Mouse (Mus musculus): Measurements from ENCODE around the gene Lrrc10b. TPM values are rescaled to one million over a fixed set of nuclear protein-coding genes. Genes with fewer than 3 reads are reported as not detected.

Gene Lrrc10b
- 2.6 and 3.9 TPM in 2 replicates for polyA plus RNA-seq (2015; fragmentation: Nextera tagmentation; extraction: Ambion mirVana)

GRCm38 (mm10) chr19:10456752-10457483 lies at the start of gene Lrrc10b:
Gene Lrrc10b (minus strand): TSS chr19:10457473.

GRCm38 (mm10) chr19:10482703-10483102 lies 25.4 kb upstream of the Lrrc10b start, which contains the start of gene Ppp1r32:
Gene Ppp1r32 (minus strand): TSS chr19:10482928.

Other genes starting within 250 kb of the Lrrc10b start
- 4.5 and 5.0 TPM in 2 replicates for gene Myrf, start 216.7 kb downstream of the Lrrc10b start, polyA plus RNA-seq (2015; fragmentation: Nextera tagmentation; extraction: Ambion mirVana)
- gene Dagla, start 152.6 kb downstream of the Lrrc10b start, polyA plus RNA-seq (2015; fragmentation: Nextera tagmentation; extraction: Ambion mirVana) = 1.2 and 1.3 TPM in 2 replicates
- gene Syt7, start 68.4 kb downstream of the Lrrc10b start, polyA plus RNA-seq (2015; fragmentation: Nextera tagmentation; extraction: Ambion mirVana) = 0.04 and 0.40 TPM in 2 replicates
- not detected in 2 replicates for gene Ppp1r32, start 25.5 kb upstream of the Lrrc10b start, polyA plus RNA-seq (2015; fragmentation: Nextera tagmentation; extraction: Ambion mirVana)
- gene Cpsf7, start 67.8 kb upstream of the Lrrc10b start, polyA plus RNA-seq (2015; fragmentation: Nextera tagmentation; extraction: Ambion mirVana) = 18.9 and 21.4 TPM in 2 replicates
- 37.6 and 40.0 TPM in 2 replicates for gene Sdhaf2, start 68.7 kb upstream of the Lrrc10b start, polyA plus RNA-seq (2015; fragmentation: Nextera tagmentation; extraction: Ambion mirVana)
- gene Tmem216, start 98.8 kb upstream of the Lrrc10b start, polyA plus RNA-seq (2015; fragmentation: Nextera tagmentation; extraction: Ambion mirVana) = 17.5 and 17.8 TPM in 2 replicates
- gene Cyb561a3, start 119.7 kb upstream of the Lrrc10b start, polyA plus RNA-seq (2015; fragmentation: Nextera tagmentation; extraction: Ambion mirVana) = 20.5 and 21.2 TPM in 2 replicates
- 16.0 and 16.8 TPM in 2 replicates for gene Tmem138, start 119.9 kb upstream of the Lrrc10b start, polyA plus RNA-seq (2015; fragmentation: Nextera tagmentation; extraction: Ambion mirVana)
- 193 and 203 TPM in 2 replicates for gene Ddb1, start 147.9 kb upstream of the Lrrc10b start, polyA plus RNA-seq (2015; fragmentation: Nextera tagmentation; extraction: Ambion mirVana)
- gene Tkfc, start 148.2 kb upstream of the Lrrc10b start, polyA plus RNA-seq (2015; fragmentation: Nextera tagmentation; extraction: Ambion mirVana) = 10.2 and 10.6 TPM in 2 replicates
- gene Vwce, start 176.7 kb upstream of the Lrrc10b start, polyA plus RNA-seq (2015; fragmentation: Nextera tagmentation; extraction: Ambion mirVana) = 0.47 and 0.58 TPM in 2 replicates
- gene Pga5, start 220.6 kb upstream of the Lrrc10b start, polyA plus RNA-seq (2015; fragmentation: Nextera tagmentation; extraction: Ambion mirVana) = 2.0 and 2.3 TPM in 2 replicates
- gene Vps37c, start 231.3 kb upstream of the Lrrc10b start, polyA plus RNA-seq (2015; fragmentation: Nextera tagmentation; extraction: Ambion mirVana) = 20.9 and 21.5 TPM in 2 replicates